Mouse (Mus musculus): ENCODE data around the gene Map3k3.
"Not testable (repeated sequence)": the region's sequence is repeated elsewhere in the genome, so short reads cannot be mapped to it uniquely, and the experiment has no call there.

Map3k3 gene

GRCm38 (mm10) chr11:106194155-106194541 lies 109.7 kb downstream of the Map3k3 start:
- no peak for DNase-seq

DNA sequence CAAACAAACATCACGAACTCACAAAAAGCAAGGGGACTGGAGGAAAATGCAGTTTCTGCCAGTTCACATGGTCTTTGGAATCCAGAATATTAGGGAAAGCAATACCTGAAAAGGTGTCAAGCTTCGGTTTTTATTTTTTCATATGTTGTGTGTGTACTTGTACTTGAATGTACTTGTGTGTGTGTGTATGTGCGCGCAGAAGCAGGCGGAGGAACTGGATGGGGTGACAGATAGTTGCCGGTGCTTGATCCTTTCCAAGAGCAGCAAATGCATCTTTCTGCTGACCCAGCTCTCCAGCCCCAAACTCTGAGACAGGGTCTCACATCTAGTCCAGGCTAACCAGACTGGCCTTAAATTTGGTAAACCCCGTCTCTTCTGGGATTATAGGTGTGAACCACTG lies 110.5 kb downstream of the Map3k3 start:
- no peak for DNase-seq

DNA sequence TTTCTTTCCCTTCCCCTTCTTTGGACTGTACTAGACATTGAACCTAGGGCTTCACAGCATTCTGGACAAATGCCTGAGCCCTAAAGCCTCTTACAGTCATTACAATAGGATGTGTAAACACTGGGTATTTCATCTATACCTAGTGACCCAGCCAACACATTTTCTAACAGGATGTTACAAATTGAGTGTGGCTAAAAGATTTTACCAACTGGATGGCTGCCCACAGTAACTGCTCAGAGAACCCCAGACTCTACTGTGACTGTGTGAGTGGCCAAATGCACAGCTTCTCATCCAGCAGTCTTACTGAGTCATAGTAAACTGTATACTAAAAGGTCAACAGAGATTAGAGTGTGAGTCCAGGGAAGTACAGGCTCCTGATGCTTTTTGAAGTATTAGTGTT lies 110.9 kb downstream of the Map3k3 start:
- DNase-seq, result no peak

DNA sequence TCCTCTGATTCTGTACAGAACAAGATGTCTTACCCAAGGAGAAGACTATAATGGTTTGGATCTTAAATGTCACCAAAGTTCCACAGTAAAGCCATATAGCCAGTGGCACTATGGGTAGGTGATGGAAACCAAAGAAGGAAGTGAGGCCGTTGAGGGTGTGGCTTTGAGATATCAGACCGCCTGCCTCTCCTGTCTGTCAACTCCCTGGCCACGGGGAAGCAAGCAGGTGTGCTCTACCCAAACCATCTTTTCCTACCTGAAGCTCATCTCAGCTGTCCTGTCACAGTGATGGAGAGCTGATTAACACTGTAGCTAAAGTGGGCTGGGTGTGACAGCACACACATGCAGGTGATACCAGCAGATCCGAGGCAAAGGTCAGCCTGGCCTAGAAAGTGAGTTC lies 113.9 kb downstream of the Map3k3 start:
- DNase-seq, result no peak

GRCm38 (mm10) chr11:106199997-106200396 lies 115.6 kb downstream of the Map3k3 start:
- DNase-seq, result not testable (repeated sequence)

DNA sequence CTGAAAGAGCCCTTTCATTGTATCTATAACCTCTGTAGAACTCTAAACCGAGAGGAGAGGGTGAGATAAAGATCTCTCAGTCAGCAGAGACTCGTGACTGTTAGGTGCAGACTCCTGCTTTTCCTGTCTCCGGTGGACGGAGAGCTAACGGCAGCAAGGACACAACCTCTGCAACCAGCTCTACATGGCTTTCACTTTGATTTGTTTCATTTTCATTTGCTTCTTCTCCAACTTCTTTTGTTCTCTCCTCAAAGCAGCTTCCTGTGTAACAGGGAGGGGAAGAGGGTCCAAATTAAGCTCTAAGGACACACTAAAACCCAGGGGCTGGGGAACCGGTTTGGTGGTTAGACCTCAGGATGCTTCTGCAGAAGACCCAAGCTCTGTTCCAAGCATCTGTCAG lies 116.3 kb downstream of the Map3k3 start:
- DNase-seq, result no peak

DNA sequence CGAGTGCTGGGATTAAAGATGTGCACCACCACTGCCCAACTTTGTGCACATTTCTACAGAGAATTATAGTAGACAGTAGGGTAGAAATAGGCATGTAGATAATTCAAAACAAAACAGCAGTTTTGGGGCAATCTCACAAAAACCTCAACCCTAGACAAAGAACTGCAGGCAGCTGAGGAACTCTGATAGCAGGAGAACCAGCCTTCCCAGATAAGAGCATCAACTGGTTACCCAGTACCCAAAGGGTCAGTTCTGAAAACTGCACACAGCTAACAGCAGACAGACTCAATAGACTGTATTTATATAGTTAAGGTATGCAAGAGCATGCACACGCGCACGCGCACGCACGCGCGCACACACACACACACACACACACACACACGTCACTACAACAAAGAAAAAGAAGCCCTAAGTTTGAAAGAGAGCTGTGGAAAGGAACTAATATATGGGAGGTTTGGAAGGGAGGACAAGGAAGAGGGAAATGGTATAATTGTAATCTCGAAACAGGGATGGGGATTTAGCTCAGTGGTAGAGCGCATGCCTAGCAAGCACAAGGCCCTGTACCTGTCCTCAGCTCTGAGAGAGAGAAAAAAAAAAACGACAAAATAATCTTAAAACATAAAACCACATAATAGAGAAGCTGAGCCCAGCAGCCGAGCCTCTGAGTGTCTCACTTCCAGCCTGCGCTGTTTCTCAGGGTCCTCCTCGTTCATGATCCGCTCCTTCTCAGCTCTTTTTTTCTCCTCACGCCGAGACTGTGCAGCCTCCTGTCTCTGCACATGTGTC lies 117.1 kb downstream of the Map3k3 start:
- DNase-seq, result no peak

GRCm38 (mm10) chr11:106202123-106202465 lies 117.7 kb downstream of the Map3k3 start, which contains the start of gene Strada:
Strada (minus strand) TSS chr11:106202168.
- no peak for DNase-seq

All from cerebellum, postnatal 10 days (tissue).